Mouse (Mus musculus) embryonic facial prominence, embryonic 14.5 days (tissue): Measurements from ENCODE around the gene Chtf18. TPM values are rescaled to one million over a fixed set of nuclear protein-coding genes. Genes with fewer than 3 reads are reported as not detected.

Source experiments
- ATAC-seq: fragments of 200-750 bp; cut with Nextera tagmentation; 2 replicates; pipeline ENCODE4 v1.8.0; 2017; ENCODE audit warnings: low read depth, moderate number of reproducible peaks, moderate TSS enrichment
- DNase-seq: peaks from one replicate; pipeline ENCODE4 v3.0.0-alpha.2; 2015; ENCODE audit warnings: low spot score
- H3K27ac ChIP-seq: fragments of 300-500 bp; sonication (generic); replicated peaks from 2 replicates; pipeline ENCODE4 v1.5.1; 2014; ENCODE audit warnings: low read depth, mild to moderate bottlenecking, low read length, moderate library complexity
- H3K27me3 ChIP-seq: fragments of 300-500 bp; sonication (generic); replicated peaks from 2 replicates; pipeline ENCODE4 v1.6.1; 2014; ENCODE audit warnings: low read length; ENCODE audit not compliant: control insufficient read depth, insufficient read depth
- H3K36me3 ChIP-seq: fragments of 300-500 bp; sonication (generic); 2 replicates; pipeline ENCODE4 v1.6.1; 2014; ENCODE audit warnings: low read length, mixed read lengths; ENCODE audit not compliant: control insufficient read depth, insufficient read depth
- H3K4me1 ChIP-seq: fragments of 300-500 bp; sonication (generic); 2 replicates; pipeline ENCODE4 v1.6.1; 2014; ENCODE audit warnings: antibody characterized with exemption, low read length; ENCODE audit not compliant: control insufficient read depth, insufficient read depth
- H3K4me2 ChIP-seq: fragments of 300-500 bp; sonication (generic); 2 replicates; pipeline ENCODE4 v1.6.1; 2014; ENCODE audit warnings: low read depth, mild to moderate bottlenecking, low read length, moderate library complexity, mixed read lengths
- H3K4me3 ChIP-seq: fragments of 300-500 bp; sonication (generic); 2 replicates; pipeline ENCODE4 v1.5.1; 2014; ENCODE audit warnings: low read depth, mild to moderate bottlenecking, low read length
- H3K9ac ChIP-seq: fragments of 300-500 bp; sonication (generic); 2 replicates; pipeline ENCODE4 v1.6.1; 2014; ENCODE audit warnings: low read depth, mild to moderate bottlenecking, low read length, moderate library complexity, mixed read lengths
- H3K9me3 ChIP-seq: fragments of 300-500 bp; sonication (generic); 2 replicates; pipeline ENCODE4 v1.6.1; 2016; ENCODE audit warnings: low read length; ENCODE audit not compliant: control insufficient read depth
- microRNA-seq: library from miRNA; unstranded; fragments of <30 nt; microRNA quantifications from one replicate; pipeline ENCODE4, GENCODE M21; 2016; ENCODE audit warnings: borderline number of aligned reads
- polyA plus RNA-seq: library from polyadenylated mRNA; unstranded; fragments of >200 nt; fragmentation: Nextera tagmentation; extraction: Ambion mirVana; gene quantifications from 2 replicates; pipeline ENCODE4 v1.2.1, GENCODE M21; 2014

Chtf18 gene
- polyA plus RNA-seq, 1 experiment from 2014 or later, result 12.9 TPM

DNA sequence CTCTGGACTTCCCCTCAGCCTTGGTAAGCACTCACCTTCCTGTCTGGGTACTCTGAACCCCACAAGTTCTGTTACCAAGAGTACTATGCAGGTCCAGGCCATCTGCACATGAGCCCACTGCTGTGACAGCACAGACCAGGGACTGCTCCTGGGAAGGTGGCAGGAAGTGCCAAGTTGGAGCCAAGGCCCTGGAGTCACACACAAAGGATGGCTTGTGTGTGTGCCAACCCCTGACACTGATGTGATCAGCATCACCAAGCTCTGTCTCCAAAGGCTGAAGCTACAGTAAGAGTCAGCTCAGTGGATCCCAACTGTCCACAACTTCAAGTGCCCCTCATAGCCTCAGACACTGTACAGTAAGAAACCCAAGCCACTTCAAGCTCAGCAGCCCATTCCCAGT lies 54.2 kb downstream of the Chtf18 start:
- Histone ChIP-seq H3K9me3 (0 out of 2 replicates have a peak, but pooled peaks cover 5% of the 10 kb centered on the region), H3K4me3 (no peak overlapping the region), H3K9ac (no peak overlapping the region), H3K27ac (no peak overlapping the region), H3K36me3 (no peaks in the 10 kb centered on the region), H3K4me2 (no peak overlapping the region), H3K4me1 (0 out of 2 replicates have a peak, but pooled peaks cover 2% of the 10 kb centered on the region), H3K27me3 (no peaks in the 10 kb centered on the region)
- ATAC-seq (no peak), DNase-seq (no peak)

Small RNA genes lying within 50 kb of the gene (microRNA-seq; reads per million reads assigned to microRNA genes)
- gene Gm25083, result not detected

Other genes starting within 250 kb of the Chtf18 start
- gene Sstr5, start 230.1 kb downstream of the Chtf18 start, polyA plus RNA-seq, result not detected in 2 replicates
- gene Sox8, start 156.7 kb downstream of the Chtf18 start, polyA plus RNA-seq, result 15.8 and 18.0 TPM in 2 replicates
- gene Lmf1, start 148.3 kb downstream of the Chtf18 start, polyA plus RNA-seq, result 27.3 and 30.1 TPM in 2 replicates
- 14.6 and 28.5 TPM in 2 replicates for gene Gng13, start 10.2 kb downstream of the Chtf18 start, polyA plus RNA-seq
- gene Rpusd1, start 251 bp upstream of the Chtf18 start, polyA plus RNA-seq, result 19.5 and 23.1 TPM in 2 replicates
- gene Mslnl, start 8.6 kb upstream of the Chtf18 start, polyA plus RNA-seq, result 2.0 TPM in 2 replicates
- gene Msln, start 27.0 kb upstream of the Chtf18 start, polyA plus RNA-seq, result 1.7 and 9.4 TPM in 2 replicates
- 26.9 and 27.2 TPM in 2 replicates for gene Narfl, start 46.4 kb upstream of the Chtf18 start, polyA plus RNA-seq
- 42.1 and 66.5 TPM in 2 replicates for gene Haghl, start 58.3 kb upstream of the Chtf18 start, polyA plus RNA-seq
- 0.09 and 0.65 TPM in 2 replicates for gene Ccdc78, start 59.2 kb upstream of the Chtf18 start, polyA plus RNA-seq
- gene Fam173a, start 65.5 kb upstream of the Chtf18 start, polyA plus RNA-seq, result 66.1 and 75.2 TPM in 2 replicates
- 0.92 TPM in 1 of 2 replicates, not detected in the other for gene AC134908.4, start 68.2 kb upstream of the Chtf18 start, polyA plus RNA-seq
- gene Metrn, start 69.7 kb upstream of the Chtf18 start, polyA plus RNA-seq, result 10.3 and 11.1 TPM in 2 replicates
- 3.4 and 3.5 TPM in 2 replicates for gene Fbxl16, start 81.7 kb upstream of the Chtf18 start, polyA plus RNA-seq
- gene Wdr24, start 96.2 kb upstream of the Chtf18 start, polyA plus RNA-seq, result 22.9 and 25.5 TPM in 2 replicates
- gene Jmjd8, start 101.4 kb upstream of the Chtf18 start, polyA plus RNA-seq, result 35.2 and 36.2 TPM in 2 replicates
- 314 and 351 TPM in 2 replicates for gene Stub1, start 106.0 kb upstream of the Chtf18 start, polyA plus RNA-seq
- 2.8 and 3.3 TPM in 2 replicates for gene Rhbdl1, start 109.9 kb upstream of the Chtf18 start, polyA plus RNA-seq
- gene Gm20683, start 114.3 kb upstream of the Chtf18 start, polyA plus RNA-seq, result 1.4 and 1.6 TPM in 2 replicates
- gene Rhot2, start 117.4 kb upstream of the Chtf18 start, polyA plus RNA-seq, result 12.0 and 13.0 TPM in 2 replicates
- gene Wdr90, start 134.1 kb upstream of the Chtf18 start, polyA plus RNA-seq, result 17.6 and 19.8 TPM in 2 replicates
- 25.7 and 36.7 TPM in 2 replicates for gene Mcrip2, start 141.3 kb upstream of the Chtf18 start, polyA plus RNA-seq
- 40.6 and 44.1 TPM in 2 replicates for gene Mettl26, start 147.7 kb upstream of the Chtf18 start, polyA plus RNA-seq
- gene Wfikkn1, start 153.4 kb upstream of the Chtf18 start, polyA plus RNA-seq, result 0.42 and 0.48 TPM in 2 replicates
- 17.1 and 19.7 TPM in 2 replicates for gene Rab40c, start 192.3 kb upstream of the Chtf18 start, polyA plus RNA-seq
- 51.8 and 52.2 TPM in 2 replicates for gene Pigq, start 217.5 kb upstream of the Chtf18 start, polyA plus RNA-seq
- 0.99 TPM in 1 of 2 replicates, not detected in the other for gene Nhlrc4, start 217.5 kb upstream of the Chtf18 start, polyA plus RNA-seq
- gene A930017K11Rik, start 225.1 kb upstream of the Chtf18 start, polyA plus RNA-seq, result 0.16 TPM in 1 of 2 replicates, not detected in the other